Mouse (Mus musculus) forebrain, embryonic 14.5 days (tissue): ENCODE measurements around the gene Tnn. TPM values are rescaled to one million over a fixed set of nuclear protein-coding genes. Genes with fewer than 3 reads are reported as not detected.
A peak's percentile ranks its signal among the peaks of the same experiment; 100 is the strongest.

ENCODE experiments used
- ATAC-seq: fragments of 200-750 bp; cut with Nextera tagmentation; 2 replicates; pipeline ENCODE4 v1.8.0; 2017; ENCODE audit warnings: mild to moderate bottlenecking, moderate library complexity
- DNase-seq: peaks from one replicate; pipeline ENCODE4 v3.0.0-alpha.2; 2015; ENCODE audit warnings: low spot score
- H3K27ac ChIP-seq: fragments of 300-500 bp; sonication (generic); 2 replicates; pipeline ENCODE4 v1.5.1; 2014; ENCODE audit warnings: low read depth, mild to moderate bottlenecking, control low read depth, low read length, moderate library complexity
- H3K27me3 ChIP-seq: fragments of 300-500 bp; sonication (generic); replicated peaks from 2 replicates; pipeline ENCODE4 v1.6.1; 2014; ENCODE audit warnings: low read length, control low read depth, mixed read lengths; ENCODE audit not compliant: control insufficient read depth, insufficient read depth
- H3K36me3 ChIP-seq: fragments of 300-500 bp; sonication (generic); 2 replicates; pipeline ENCODE4 v1.6.1; 2014; ENCODE audit warnings: low read length, control low read depth; ENCODE audit not compliant: control insufficient read depth, insufficient read depth
- H3K4me1 ChIP-seq: fragments of 300-500 bp; sonication (generic); 2 replicates; pipeline ENCODE4 v1.6.1; 2014; ENCODE audit warnings: antibody characterized with exemption, low read length, control low read depth; ENCODE audit not compliant: control insufficient read depth, insufficient read depth
- H3K4me2 ChIP-seq: fragments of 300-500 bp; sonication (generic); 2 replicates; pipeline ENCODE4 v1.6.1; 2014; ENCODE audit warnings: mild to moderate bottlenecking, control low read depth, low read length
- H3K4me3 ChIP-seq: fragments of 300-500 bp; sonication (generic); 2 replicates; pipeline ENCODE4 v1.5.1; 2014; ENCODE audit warnings: low read depth, low read length, control low read depth
- H3K9ac ChIP-seq: fragments of 300-500 bp; sonication (generic); 2 replicates; pipeline ENCODE4 v1.6.1; 2014; ENCODE audit warnings: mild to moderate bottlenecking, low read length, control low read depth, moderate library complexity
- H3K9me3 ChIP-seq: fragments of 300-500 bp; sonication (generic); replicated peaks from 2 replicates; pipeline ENCODE4 v1.6.1; 2016; ENCODE audit warnings: low read length, control low read depth, mixed read lengths; ENCODE audit not compliant: control insufficient read depth
- WGBS: fragments of 180-500 bp; shearing (Covaris S2); extraction: QIAGEN DNeasy Blood & Tissue Kit; methylation state at CpG from one replicate; pipeline ENCODE4 v1.1.7; 2014; 5-methylcytosine and 5-hydroxymethylcytosine counted together
- polyA plus RNA-seq: library from polyadenylated mRNA; unstranded; fragments of >200 nt; fragmentation: Nextera tagmentation; extraction: Ambion mirVana; gene quantifications from 2 replicates; pipeline ENCODE4 v1.2.1, GENCODE M21; 2014

The Tnn gene
- polyA plus RNA-seq = 0.04 and 0.12 TPM in 2 replicates

- no peak for ATAC-seq
- Histone ChIP-seq H3K9ac (no peak within 1 kb of the TSS), H3K4me1 (0 out of 2 replicates have a peak, but pooled peaks cover 7% of the 10 kb centered on the region), H3K4me2 (no peak within 1 kb of the TSS), H3K9me3 (no peaks in the 10 kb centered on the region), H3K27me3 (no peaks in the 10 kb centered on the region), H3K36me3 (no peaks in the 10 kb centered on the region), H3K4me3 (no peak within 1 kb of the TSS), H3K27ac (no peak within 1 kb of the TSS)
- DNase-seq = no peak
- WGBS = 82% methylated on average over 8 of the region's 8 CpGs
Measured at GRCm38 (mm10) chr1:160153480-160153879, at the start of gene Tnn. Tnn (minus strand) TSS chr1:160153580.

- DNase-seq = no peak
- peaks cover 27% of the 10 kb centered on the region for H3K36me3 ChIP-seq
- no peaks in the 10 kb centered on the region for H3K27me3 ChIP-seq
- H3K4me3 ChIP-seq = peak overlapping the region; percentile 83
- no peaks in the 10 kb centered on the region for H3K9me3 ChIP-seq
- under 1% methylated on average over 13 of the region's 13 CpGs for WGBS
- no peak for ATAC-seq
- peak overlapping the region; percentile 85 for H3K9ac ChIP-seq
- H3K27ac ChIP-seq = peak overlapping the region; percentile 60; the same call in 1 of the 2 replicates
- H3K4me1 ChIP-seq = peaks cover 3% of the 10 kb centered on the region; the same call in 1 of the 2 replicates
- peak overlapping the region; percentile 78 for H3K4me2 ChIP-seq
Measured at GRCm38 (mm10) chr1:160195337-160195663, 41.9 kb upstream of the Tnn start.

- Histone ChIP-seq H3K9me3 (no peaks in the 10 kb centered on the region), H3K4me2 (peak within 1 kb of the TSS; percentile 78), H3K4me1 (peaks cover 3% of the 10 kb centered on the region; the same call in 1 of the 2 replicates), H3K4me3 (peak within 1 kb of the TSS; percentile 83), H3K27me3 (no peaks in the 10 kb centered on the region), H3K9ac (peak within 1 kb of the TSS; percentile 85), H3K27ac (peak within 1 kb of the TSS; percentile 60; the same call in 1 of the 2 replicates), H3K36me3 (peaks cover 21% of the 10 kb centered on the region)
- peak; percentile 100 for DNase-seq
- ATAC-seq = peak; percentile 99
- 6% methylated on average over 31 of the region's 31 CpGs for WGBS
Measured at GRCm38 (mm10) chr1:160194529-160195336, 41.4 kb upstream of the Tnn start, which contains the start of gene Mrps14. Mrps14 (plus strand) TSS chr1:160195215.

- WGBS = 20% methylated on average over 5 of the region's 5 CpGs
- H3K4me2 ChIP-seq = no peak overlapping the region
- peak; percentile 88 for ATAC-seq
Measured at GRCm38 (mm10) chr1:160184506-160184905, 31.1 kb upstream of the Tnn start.

GRCm38 (mm10) chr1:160181216-160181615 is 27.8 kb upstream of the Tnn start:
- Histone ChIP-seq H3K4me2 (no peak overlapping the region), H3K27ac (no peak overlapping the region), H3K9ac (no peak overlapping the region), H3K9me3 (no peaks in the 10 kb centered on the region), H3K4me3 (no peak overlapping the region), H3K27me3 (no peaks in the 10 kb centered on the region), H3K36me3 (no peaks in the 10 kb centered on the region), H3K4me1 (no peaks in the 10 kb centered on the region)
- DNase-seq (no peak), ATAC-seq (no peak)
- WGBS = 73% methylated on average over 4 of the region's 4 CpGs

More at GRCm38 (mm10) chr1:160184506-160184905, 31.1 kb upstream of the Tnn start:
- Histone ChIP-seq H3K4me3 (no peak overlapping the region), H3K36me3 (no peaks in the 10 kb centered on the region), H3K4me1 (no peaks in the 10 kb centered on the region), H3K27ac (no peak overlapping the region), H3K27me3 (no peaks in the 10 kb centered on the region), H3K9ac (no peak overlapping the region), H3K9me3 (no peaks in the 10 kb centered on the region)
- peak; percentile 81 for DNase-seq

- Histone ChIP-seq H3K4me1 (no peaks in the 10 kb centered on the region), H3K4me3 (no peak overlapping the region), H3K4me2 (no peak overlapping the region), H3K27ac (no peak overlapping the region), H3K9me3 (no peaks in the 10 kb centered on the region), H3K27me3 (no peaks in the 10 kb centered on the region), H3K9ac (no peak overlapping the region), H3K36me3 (no peaks in the 10 kb centered on the region)
- WGBS = 71% methylated on average over 8 of the region's 8 CpGs
- ATAC-seq (no peak), DNase-seq (no peak)
Measured at GRCm38 (mm10) chr1:160176903-160177302, 23.5 kb upstream of the Tnn start.

- 77% methylated on average over 4 of the region's 5 CpGs for WGBS
- H3K36me3 ChIP-seq = no peaks in the 10 kb centered on the region
Measured at GRCm38 (mm10) chr1:160166600-160166999, 13.2 kb upstream of the Tnn start.

GRCm38 (mm10) chr1:160158190-160158589 is 4.8 kb upstream of the Tnn start:
- no peak overlapping the region for H3K9ac ChIP-seq
- H3K27ac ChIP-seq = no peak overlapping the region
- 37% methylated on average over 2 of the region's 2 CpGs for WGBS
- H3K4me2 ChIP-seq = no peak overlapping the region
- H3K27me3 ChIP-seq = no peaks in the 10 kb centered on the region
- no peaks in the 10 kb centered on the region for H3K9me3 ChIP-seq
- H3K4me3 ChIP-seq = no peak overlapping the region
- DNase-seq (peak; percentile 37), ATAC-seq (no peak)
- H3K4me1 ChIP-seq = no peaks in the 10 kb centered on the region
- no peaks in the 10 kb centered on the region for H3K36me3 ChIP-seq

More at GRCm38 (mm10) chr1:160166600-160166999, 13.2 kb upstream of the Tnn start:
- DNase-seq = no peak
- no peak for ATAC-seq
- no peak overlapping the region for H3K9ac ChIP-seq
- H3K9me3 ChIP-seq = no peaks in the 10 kb centered on the region
- no peaks in the 10 kb centered on the region for H3K27me3 ChIP-seq
- H3K4me1 ChIP-seq = no peaks in the 10 kb centered on the region
- H3K4me2 ChIP-seq = no peak overlapping the region
- H3K27ac ChIP-seq = no peak overlapping the region
- no peak overlapping the region for H3K4me3 ChIP-seq

GRCm38 (mm10) chr1:160150726-160151125 is 2.7 kb downstream of the Tnn start:
- Histone ChIP-seq H3K9ac (no peak overlapping the region), H3K27me3 (no peaks in the 10 kb centered on the region), H3K27ac (no peak overlapping the region), H3K9me3 (no peaks in the 10 kb centered on the region), H3K36me3 (no peaks in the 10 kb centered on the region), H3K4me3 (no peak overlapping the region), H3K4me1 (0 out of 2 replicates have a peak, but pooled peaks cover 7% of the 10 kb centered on the region), H3K4me2 (no peak overlapping the region)
- no peak for DNase-seq
- WGBS = 35% methylated on average over 3 of the region's 3 CpGs
- no peak for ATAC-seq
